Mouse (Mus musculus): Measurements from ENCODE around the gene Tmcc2. TPM values are rescaled to one million over a fixed set of nuclear protein-coding genes. Genes with fewer than 3 reads are reported as not detected.

Gene Tmcc2
- polyA plus RNA-seq, 1 experiment from 2014 or later = 18.2 TPM

- DNase-seq (ENCODE audit: low spot score) (no peak), ATAC-seq (no peak)
- no peak overlapping the region for H3K9ac ChIP-seq (ENCODE audit: low read length)
- H3K4me1 ChIP-seq (ENCODE audit: control insufficient read depth, insufficient read depth, low read length) = peaks cover under 1% of the 10 kb centered on the region; the same call in 1 of the 2 replicates
- H3K36me3 ChIP-seq (ENCODE audit: control insufficient read depth, insufficient read depth, low read length) = peaks cover 17% of the 10 kb centered on the region
- no peak overlapping the region for H3K27ac ChIP-seq (ENCODE audit: low read depth, low read length)
- no peaks in the 10 kb centered on the region for H3K9me3 ChIP-seq (replicated peaks; ENCODE audit: control insufficient read depth, low read length)
- H3K4me3 ChIP-seq (ENCODE audit: low read depth, low read length) = no peak overlapping the region
- 48% methylated on average over 8 of the region's 8 CpGs for WGBS
- no peaks in the 10 kb centered on the region for H3K27me3 ChIP-seq (replicated peaks; ENCODE audit: control insufficient read depth, insufficient read depth, low read length)
- no peak overlapping the region for H3K4me2 ChIP-seq (ENCODE audit: low read length)
Measured at GRCm38 (mm10) chr1:132366235-132366634, 24.8 kb downstream of the Tmcc2 start.

DNA sequence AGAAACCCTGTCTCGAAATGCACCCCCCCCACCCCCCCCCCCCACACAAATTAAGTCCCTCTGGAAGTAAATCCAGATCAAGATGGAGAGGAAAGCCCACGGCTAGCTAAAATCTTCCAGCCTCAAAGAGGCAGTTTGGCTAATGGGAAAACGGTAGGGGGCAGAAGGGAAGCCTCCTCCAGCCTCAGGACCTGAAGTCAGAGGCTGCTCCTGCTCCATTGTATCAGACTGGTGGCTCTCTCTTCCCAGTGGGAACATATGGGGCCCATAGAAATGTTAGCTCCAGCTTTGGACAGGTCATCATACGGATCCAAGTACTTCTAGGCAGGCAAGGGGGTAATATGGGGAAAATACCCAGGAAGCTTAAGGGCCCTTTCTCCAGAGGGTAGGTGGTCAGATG is 25.4 kb downstream of the Tmcc2 start:
- Histone ChIP-seq H3K27me3 (replicated peaks; ENCODE audit: control insufficient read depth, insufficient read depth, low read length) (no peaks in the 10 kb centered on the region), H3K27ac (ENCODE audit: low read depth, low read length) (no peak overlapping the region), H3K4me3 (ENCODE audit: low read depth, low read length) (no peak overlapping the region), H3K9me3 (replicated peaks; ENCODE audit: control insufficient read depth, low read length) (no peaks in the 10 kb centered on the region), H3K4me2 (ENCODE audit: low read length) (no peak overlapping the region), H3K36me3 (ENCODE audit: control insufficient read depth, insufficient read depth, low read length) (peaks cover 19% of the 10 kb centered on the region), H3K9ac (ENCODE audit: low read length) (no peak overlapping the region), H3K4me1 (ENCODE audit: control insufficient read depth, insufficient read depth, low read length) (no peaks in the 10 kb centered on the region)
- DNase-seq (ENCODE audit: low spot score) (no peak), ATAC-seq (no peak)
- 31% methylated on average over 4 of the region's 4 CpGs for WGBS

DNA sequence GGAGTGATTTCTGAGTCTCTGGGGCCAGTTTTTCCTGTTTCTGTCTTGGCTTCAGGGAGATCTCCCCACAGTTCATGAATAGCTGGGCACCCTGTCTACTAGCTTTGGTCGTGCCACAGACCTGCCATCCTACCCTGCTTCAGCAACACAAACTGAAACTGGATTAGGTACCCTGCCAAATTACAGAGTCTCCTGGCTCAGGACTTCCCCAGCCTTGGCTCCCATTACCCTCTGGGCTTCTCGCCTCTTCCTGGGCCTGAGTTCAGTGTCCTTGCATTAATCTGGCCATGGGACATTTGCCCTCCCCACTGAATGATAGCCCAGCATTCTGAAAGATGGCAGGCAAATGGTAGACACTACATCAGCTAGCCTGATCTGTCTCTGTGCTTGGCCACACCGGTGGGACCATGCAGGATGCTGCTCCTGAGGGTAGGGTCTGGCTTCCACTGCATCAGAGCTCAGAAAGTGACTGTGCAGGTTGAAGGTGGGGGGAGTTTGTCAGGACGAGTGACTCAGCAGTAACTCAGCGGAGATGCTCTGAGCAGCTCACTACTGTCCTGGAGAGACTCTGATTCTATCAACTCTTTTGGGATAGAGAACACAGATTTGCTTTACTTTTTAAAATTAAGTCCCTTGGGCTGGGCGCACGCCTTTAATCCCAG is 26.1 kb downstream of the Tmcc2 start:
- Histone ChIP-seq H3K36me3 (ENCODE audit: control insufficient read depth, insufficient read depth, low read length) (peaks cover 21% of the 10 kb centered on the region), H3K27me3 (replicated peaks; ENCODE audit: control insufficient read depth, insufficient read depth, low read length) (no peaks in the 10 kb centered on the region), H3K4me3 (ENCODE audit: low read depth, low read length) (no peak overlapping the region), H3K27ac (ENCODE audit: low read depth, low read length) (no peak overlapping the region), H3K9ac (ENCODE audit: low read length) (peak overlapping the region; percentile 13; the same call in 1 of the 2 replicates), H3K9me3 (replicated peaks; ENCODE audit: control insufficient read depth, low read length) (no peaks in the 10 kb centered on the region), H3K4me1 (ENCODE audit: control insufficient read depth, insufficient read depth, low read length) (no peaks in the 10 kb centered on the region), H3K4me2 (ENCODE audit: low read length) (no peak overlapping the region)
- no peak for ATAC-seq
- 86% methylated on average over 7 of the region's 7 CpGs for WGBS
- DNase-seq (ENCODE audit: low spot score) = no peak

GRCm38 (mm10) chr1:132364388-132364787 is 26.7 kb downstream of the Tmcc2 start:
- no peak overlapping the region for H3K27ac ChIP-seq (ENCODE audit: low read depth, low read length)
- peak overlapping the region; percentile 13; the same call in 1 of the 2 replicates for H3K9ac ChIP-seq (ENCODE audit: low read length)
- no peak for ATAC-seq
- 89% methylated on average over 3 of the region's 3 CpGs for WGBS
- no peaks in the 10 kb centered on the region for H3K9me3 ChIP-seq (replicated peaks; ENCODE audit: control insufficient read depth, low read length)
- no peaks in the 10 kb centered on the region for H3K27me3 ChIP-seq (replicated peaks; ENCODE audit: control insufficient read depth, insufficient read depth, low read length)
- no peaks in the 10 kb centered on the region for H3K4me1 ChIP-seq (ENCODE audit: control insufficient read depth, insufficient read depth, low read length)
- DNase-seq (ENCODE audit: low spot score) = no peak
- H3K4me3 ChIP-seq (ENCODE audit: low read depth, low read length) = no peak overlapping the region
- H3K36me3 ChIP-seq (ENCODE audit: control insufficient read depth, insufficient read depth, low read length) = peaks cover 23% of the 10 kb centered on the region
- H3K4me2 ChIP-seq (ENCODE audit: low read length) = no peak overlapping the region

- no peak for ATAC-seq
- peaks cover 47% of the 10 kb centered on the region for H3K36me3 ChIP-seq (ENCODE audit: control insufficient read depth, insufficient read depth, low read length)
Measured at GRCm38 (mm10) chr1:132361959-132362358, 29.1 kb downstream of the Tmcc2 start.

GRCm38 (mm10) chr1:132356841-132357240 is 34.2 kb downstream of the Tmcc2 start:
- ATAC-seq (no peak), DNase-seq (ENCODE audit: low spot score) (no peak)
- Histone ChIP-seq H3K27ac (ENCODE audit: low read depth, low read length) (no peak overlapping the region), H3K4me2 (ENCODE audit: low read length) (no peak overlapping the region), H3K4me3 (ENCODE audit: low read depth, low read length) (no peak overlapping the region), H3K9me3 (replicated peaks; ENCODE audit: control insufficient read depth, low read length) (no peaks in the 10 kb centered on the region), H3K4me1 (ENCODE audit: control insufficient read depth, insufficient read depth, low read length) (0 out of 2 replicates have a peak, but pooled peaks cover 2% of the 10 kb centered on the region), H3K9ac (ENCODE audit: low read length) (no peak overlapping the region), H3K36me3 (ENCODE audit: control insufficient read depth, insufficient read depth, low read length) (peaks cover 55% of the 10 kb centered on the region), H3K27me3 (replicated peaks; ENCODE audit: control insufficient read depth, insufficient read depth, low read length) (no peaks in the 10 kb centered on the region)
- 38% methylated on average over 1 of the region's 1 CpGs for WGBS

More at GRCm38 (mm10) chr1:132361959-132362358, 29.1 kb downstream of the Tmcc2 start:
- Histone ChIP-seq H3K27ac (ENCODE audit: low read depth, low read length) (no peak overlapping the region), H3K4me3 (ENCODE audit: low read depth, low read length) (no peak overlapping the region), H3K4me1 (ENCODE audit: control insufficient read depth, insufficient read depth, low read length) (no peaks in the 10 kb centered on the region), H3K9ac (ENCODE audit: low read length) (no peak overlapping the region), H3K27me3 (replicated peaks; ENCODE audit: control insufficient read depth, insufficient read depth, low read length) (no peaks in the 10 kb centered on the region), H3K9me3 (replicated peaks; ENCODE audit: control insufficient read depth, low read length) (no peaks in the 10 kb centered on the region), H3K4me2 (ENCODE audit: low read length) (no peak overlapping the region)
- no peak for DNase-seq (ENCODE audit: low spot score)
- WGBS = 85% methylated on average over 6 of the region's 6 CpGs

DNA sequence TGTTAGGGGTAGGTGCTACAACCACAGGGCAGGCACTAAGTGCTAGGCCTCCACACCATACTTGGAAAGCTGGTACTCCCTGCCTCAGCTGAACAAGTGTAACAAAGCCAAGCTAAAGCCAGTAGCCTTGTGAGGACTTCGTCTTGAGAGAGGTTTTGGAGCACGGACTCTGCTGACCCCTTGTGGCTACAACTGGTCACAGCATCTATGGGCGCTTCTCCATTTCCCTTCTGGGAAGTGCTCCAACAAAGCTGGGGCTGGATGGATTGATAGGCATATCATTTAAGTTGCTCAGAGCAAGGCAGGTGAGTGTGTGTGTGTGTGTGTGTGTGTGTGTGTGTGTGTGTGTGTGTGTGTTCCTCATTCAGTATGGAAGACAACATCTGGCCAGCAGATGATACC is 35.2 kb downstream of the Tmcc2 start:
- H3K4me3 ChIP-seq (ENCODE audit: low read depth, low read length) = no peak overlapping the region
- ATAC-seq (peak; percentile 87), DNase-seq (ENCODE audit: low spot score) (peak; percentile 95)
- H3K4me2 ChIP-seq (ENCODE audit: low read length) = no peak overlapping the region
- H3K4me1 ChIP-seq (ENCODE audit: control insufficient read depth, insufficient read depth, low read length) = 0 out of 2 replicates have a peak, but pooled peaks cover 2% of the 10 kb centered on the region
- H3K9me3 ChIP-seq (replicated peaks; ENCODE audit: control insufficient read depth, low read length) = no peaks in the 10 kb centered on the region
- H3K9ac ChIP-seq (ENCODE audit: low read length) = no peak overlapping the region
- no peaks in the 10 kb centered on the region for H3K27me3 ChIP-seq (replicated peaks; ENCODE audit: control insufficient read depth, insufficient read depth, low read length)
- 1% methylated on average over 3 of the region's 3 CpGs for WGBS
- 0 out of 2 replicates have a peak overlapping the region, but pooled peaks have one; percentile 30 for H3K27ac ChIP-seq (ENCODE audit: low read depth, low read length)
- H3K36me3 ChIP-seq (ENCODE audit: control insufficient read depth, insufficient read depth, low read length) = peaks cover 47% of the 10 kb centered on the region

DNA sequence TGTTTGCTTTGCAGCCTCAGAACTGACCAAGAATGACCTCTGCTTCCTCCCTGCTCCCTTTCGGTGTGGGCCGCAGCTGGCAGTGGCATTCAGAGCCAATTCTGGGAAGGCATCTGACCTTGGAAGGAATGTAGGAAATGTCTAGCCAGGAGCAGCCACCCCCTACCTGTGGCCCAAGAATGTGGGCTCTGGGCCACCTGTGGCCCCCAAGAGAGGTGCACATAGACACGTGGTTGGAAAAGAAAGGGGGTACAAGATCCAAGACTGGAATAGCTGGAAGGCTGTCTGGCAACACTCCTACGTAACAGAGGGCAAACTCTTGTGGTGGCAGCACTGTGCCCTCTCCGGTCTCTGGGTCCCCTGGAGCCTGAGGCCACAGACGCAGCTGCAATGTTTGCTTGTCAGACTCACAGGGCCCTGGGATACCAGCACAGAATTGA is 35.9 kb downstream of the Tmcc2 start:
- Histone ChIP-seq H3K4me3 (ENCODE audit: low read depth, low read length) (no peak overlapping the region), H3K4me1 (ENCODE audit: control insufficient read depth, insufficient read depth, low read length) (0 out of 2 replicates have a peak, but pooled peaks cover 2% of the 10 kb centered on the region), H3K27me3 (replicated peaks; ENCODE audit: control insufficient read depth, insufficient read depth, low read length) (no peaks in the 10 kb centered on the region), H3K36me3 (ENCODE audit: control insufficient read depth, insufficient read depth, low read length) (peaks cover 41% of the 10 kb centered on the region), H3K4me2 (ENCODE audit: low read length) (no peak overlapping the region), H3K9me3 (replicated peaks; ENCODE audit: control insufficient read depth, low read length) (no peaks in the 10 kb centered on the region), H3K9ac (ENCODE audit: low read length) (0 out of 2 replicates have a peak overlapping the region, but pooled peaks have one; percentile 2), H3K27ac (ENCODE audit: low read depth, low read length) (no peak overlapping the region; the same call in 1 of the 2 replicates)
- DNase-seq (ENCODE audit: low spot score) (no peak), ATAC-seq (peak; percentile 15)
- 53% methylated on average over 6 of the region's 6 CpGs for WGBS

DNA sequence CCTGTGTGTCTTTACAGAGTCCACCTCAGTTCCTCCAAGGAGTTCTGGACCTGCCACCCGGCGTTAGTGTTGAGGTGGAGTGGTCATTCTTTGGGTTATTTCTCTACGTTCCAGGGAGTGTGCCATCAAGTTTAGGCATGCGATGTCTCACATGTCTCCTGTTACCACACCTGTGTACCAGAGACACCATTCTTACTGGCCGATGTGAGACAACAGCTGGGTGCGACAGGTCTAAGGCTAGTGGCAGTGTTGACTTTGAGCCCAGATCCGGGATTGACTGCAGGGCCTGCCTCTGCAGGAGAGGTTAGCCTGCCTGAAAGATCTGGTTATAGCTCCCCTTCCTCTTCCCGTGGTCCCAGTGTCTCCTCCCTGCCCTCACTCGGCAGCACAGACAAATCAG is 36.8 kb downstream of the Tmcc2 start:
- Histone ChIP-seq H3K27ac (ENCODE audit: low read depth, low read length) (no peak overlapping the region), H3K9ac (ENCODE audit: low read length) (no peak overlapping the region), H3K9me3 (replicated peaks; ENCODE audit: control insufficient read depth, low read length) (no peaks in the 10 kb centered on the region), H3K27me3 (replicated peaks; ENCODE audit: control insufficient read depth, insufficient read depth, low read length) (no peaks in the 10 kb centered on the region), H3K4me1 (ENCODE audit: control insufficient read depth, insufficient read depth, low read length) (0 out of 2 replicates have a peak, but pooled peaks cover 2% of the 10 kb centered on the region), H3K36me3 (ENCODE audit: control insufficient read depth, insufficient read depth, low read length) (peaks cover 31% of the 10 kb centered on the region), H3K4me3 (ENCODE audit: low read depth, low read length) (no peak overlapping the region), H3K4me2 (ENCODE audit: low read length) (no peak overlapping the region)
- ATAC-seq = no peak
- 84% methylated on average over 9 of the region's 9 CpGs for WGBS
- no peak for DNase-seq (ENCODE audit: low spot score)
